Mouse (Mus musculus): ENCODE results near the gene Dnah6.

The Dnah6 gene

DNA sequence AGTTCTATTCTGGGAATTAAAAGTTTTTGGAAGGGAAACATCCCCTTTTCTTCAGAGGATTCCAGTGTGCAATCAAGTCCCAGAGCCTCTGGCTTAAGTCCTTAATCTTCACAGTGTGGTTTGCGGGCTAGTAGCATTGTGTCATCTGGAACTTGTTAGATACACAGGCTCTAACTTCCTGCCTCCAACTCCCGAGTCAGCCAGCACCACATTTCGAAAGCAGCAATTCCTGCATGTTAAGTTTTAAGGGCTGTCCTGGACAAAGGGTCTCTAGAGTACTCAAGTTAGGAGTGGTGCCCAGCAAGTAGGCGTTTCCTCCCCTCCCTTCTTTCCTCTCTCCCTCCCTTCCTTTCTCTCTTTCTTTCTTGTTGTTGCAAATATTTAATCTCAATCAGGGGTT lies 7.0 kb upstream of the Dnah6 start:
- DNase-seq (ENCODE audit: low spot score), result peak; percentile 16

DNA sequence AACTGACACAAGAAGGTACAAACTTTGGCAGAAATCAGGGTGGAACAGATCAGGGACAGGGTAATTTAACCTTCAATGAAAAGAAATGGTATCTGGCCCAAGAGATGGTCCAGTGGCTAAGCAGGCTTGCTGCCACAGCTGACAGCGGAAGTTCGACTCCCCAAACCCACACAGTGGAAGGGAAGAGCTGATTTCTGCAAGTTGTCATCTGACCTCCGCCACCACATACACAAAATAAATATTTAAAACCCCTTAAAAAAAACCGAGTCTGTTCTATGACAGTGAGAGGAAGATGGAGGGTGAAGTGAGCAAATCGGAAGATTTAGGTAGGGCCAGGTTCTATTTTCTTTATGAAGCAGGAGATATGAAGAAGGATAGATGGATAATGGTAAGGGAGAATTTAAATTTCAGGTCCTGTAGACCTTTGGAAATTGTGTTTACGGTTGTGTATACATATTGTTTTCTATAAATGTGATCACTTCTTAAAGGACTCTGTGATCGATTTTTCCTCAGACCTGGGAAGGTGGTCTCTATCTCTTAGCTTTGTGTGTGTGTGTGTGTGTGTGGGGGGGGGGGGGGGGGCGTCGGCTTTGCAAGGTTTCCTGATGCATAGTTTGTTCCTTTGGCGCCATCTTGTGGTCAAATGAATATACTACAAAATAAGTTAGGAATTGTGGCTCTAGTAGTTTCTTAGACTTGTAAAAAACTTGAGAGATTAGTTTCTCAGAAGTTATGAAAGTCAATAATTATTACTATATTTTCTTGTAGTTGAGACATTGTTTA lies 6.1 kb upstream of the Dnah6 start:
- DNase-seq (ENCODE audit: low spot score), result peak; percentile 70

DNA sequence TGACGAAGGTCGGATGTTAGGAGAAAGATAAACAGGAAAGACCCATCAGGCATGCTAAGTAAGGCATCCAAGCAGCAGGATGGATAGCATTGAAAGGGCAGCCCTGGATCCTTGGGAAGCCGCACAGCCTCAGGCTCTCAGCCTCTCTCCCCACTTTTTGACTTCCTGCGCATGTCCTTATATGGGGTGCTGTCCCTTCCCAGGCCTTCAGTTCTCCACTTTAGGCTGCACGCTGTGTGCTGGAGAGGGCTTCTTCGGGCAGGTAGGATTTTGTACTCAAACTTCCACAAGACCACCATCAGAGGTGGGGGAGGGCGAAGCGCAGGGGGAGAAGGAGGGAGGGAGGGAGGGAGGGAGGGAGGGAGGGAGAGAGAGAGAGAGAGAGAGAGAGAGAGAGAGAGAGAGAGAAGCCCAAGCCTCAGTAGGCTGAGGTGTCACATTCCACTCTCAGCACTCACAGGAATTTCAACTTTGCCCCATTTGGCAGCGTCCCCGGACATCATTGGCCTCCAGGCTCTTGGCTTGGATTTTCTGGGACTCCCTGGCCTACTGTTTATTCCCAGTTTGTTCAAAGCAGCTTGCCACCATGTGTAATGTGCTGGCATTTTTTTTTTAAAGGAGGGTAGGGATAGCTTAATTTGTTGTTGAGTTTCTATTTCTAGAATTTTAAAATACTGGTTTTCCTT lies 1.5 kb upstream of the Dnah6 start:
- DNase-seq (ENCODE audit: low spot score), result peak; percentile 91

DNA sequence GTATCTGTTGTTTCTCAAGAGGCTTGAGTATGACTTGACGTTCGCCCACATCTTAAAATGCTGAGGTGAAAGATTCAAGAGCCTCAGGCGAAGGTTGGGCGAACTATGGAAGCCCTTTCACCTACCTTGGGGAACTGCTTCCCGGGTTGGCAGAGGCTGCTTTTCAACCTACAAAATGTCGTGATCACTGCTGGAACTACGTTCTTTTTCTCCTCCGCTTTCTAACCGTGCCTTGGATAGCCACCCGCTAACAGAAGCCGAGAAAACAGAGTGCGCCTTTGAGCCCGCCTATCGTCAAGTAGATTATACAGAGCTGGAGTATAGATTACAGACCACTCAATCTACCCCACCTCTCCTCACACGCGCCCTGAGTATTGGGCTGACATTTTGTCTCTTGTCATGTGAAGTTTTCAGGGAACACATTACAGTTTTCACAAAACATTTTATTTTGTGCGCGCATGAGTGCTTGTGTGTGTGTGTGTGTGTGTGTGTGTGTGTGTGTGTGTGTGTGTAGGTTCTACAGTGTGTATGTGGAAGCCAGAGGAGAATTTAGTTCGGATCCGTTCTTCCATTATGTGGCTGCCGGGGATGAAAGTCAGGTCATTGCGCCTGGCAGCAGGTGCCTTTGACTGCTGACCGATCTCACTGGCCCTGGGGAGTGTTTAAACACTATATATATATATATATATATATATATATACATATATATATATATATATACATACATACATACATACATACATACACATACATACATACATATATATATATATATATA lies 696 bp upstream of the Dnah6 start:
- no peak for DNase-seq (ENCODE audit: low spot score)

DNA sequence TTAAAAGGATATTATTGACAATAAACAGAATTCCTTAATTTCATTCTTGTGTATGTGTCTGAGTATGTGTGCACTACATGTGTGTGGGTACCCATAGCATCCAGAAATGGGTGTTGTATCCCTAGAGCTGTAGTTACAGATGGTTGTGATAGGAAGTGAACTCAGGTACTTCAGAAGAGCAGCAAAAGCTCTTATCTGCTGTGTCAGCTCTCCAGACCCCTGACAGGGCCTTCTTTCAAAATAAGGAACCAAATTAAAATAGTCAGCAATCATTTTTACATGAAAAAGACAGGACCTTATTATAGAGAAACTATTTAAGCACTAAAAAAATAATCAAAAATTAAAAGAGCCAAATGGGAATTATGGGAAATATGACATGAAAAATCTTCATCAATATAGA lies 9.8 kb downstream of the Dnah6 start:
- DNase-seq (ENCODE audit: low spot score), result no peak

DNA sequence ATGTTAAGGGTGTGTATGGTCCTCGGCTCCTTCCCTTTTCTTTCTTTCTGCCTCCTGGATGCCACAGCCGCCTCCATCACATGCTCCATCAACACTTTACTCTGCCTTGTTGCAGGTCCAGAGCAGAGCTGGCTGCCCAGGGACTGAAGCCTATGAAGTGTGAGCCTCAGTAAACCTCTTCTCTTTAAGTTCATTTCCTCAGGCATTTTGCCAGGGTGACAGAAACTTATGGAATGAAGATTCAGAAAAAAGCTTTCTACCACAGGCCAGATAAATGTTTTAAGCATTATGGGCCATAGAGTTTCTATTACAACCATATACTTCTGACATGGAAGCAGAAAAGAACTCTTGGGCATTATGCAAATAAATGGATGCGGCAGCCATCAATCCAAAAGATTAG lies 10.4 kb downstream of the Dnah6 start:
- DNase-seq (ENCODE audit: low spot score), result no peak

DNA sequence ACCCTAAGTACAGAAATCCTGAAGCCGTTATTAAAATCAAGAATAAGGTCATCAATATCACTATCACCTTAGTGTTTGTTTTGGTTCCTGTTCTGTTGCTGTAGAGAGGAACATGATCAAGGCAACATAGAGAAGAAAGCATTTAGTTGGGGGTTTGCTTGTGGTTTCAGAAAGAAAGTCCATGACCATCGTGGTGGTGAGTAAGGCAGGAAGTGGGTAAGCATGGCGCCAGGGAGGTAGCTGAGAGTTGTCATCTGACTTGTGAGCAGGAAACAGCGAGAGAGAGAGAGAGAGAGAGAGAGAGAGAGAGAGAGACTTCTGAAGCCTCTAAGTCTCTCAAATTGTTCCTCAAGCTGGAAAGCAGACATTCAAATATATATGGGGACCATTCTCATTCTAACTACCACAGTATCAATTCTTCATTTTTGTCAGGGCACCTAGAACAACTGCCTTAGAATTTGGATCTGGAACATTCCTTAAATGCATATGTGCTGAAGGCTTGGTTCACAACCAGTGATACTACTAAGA lies 10.9 kb downstream of the Dnah6 start:
- peak; percentile 31 for DNase-seq (ENCODE audit: low spot score)

DNA sequence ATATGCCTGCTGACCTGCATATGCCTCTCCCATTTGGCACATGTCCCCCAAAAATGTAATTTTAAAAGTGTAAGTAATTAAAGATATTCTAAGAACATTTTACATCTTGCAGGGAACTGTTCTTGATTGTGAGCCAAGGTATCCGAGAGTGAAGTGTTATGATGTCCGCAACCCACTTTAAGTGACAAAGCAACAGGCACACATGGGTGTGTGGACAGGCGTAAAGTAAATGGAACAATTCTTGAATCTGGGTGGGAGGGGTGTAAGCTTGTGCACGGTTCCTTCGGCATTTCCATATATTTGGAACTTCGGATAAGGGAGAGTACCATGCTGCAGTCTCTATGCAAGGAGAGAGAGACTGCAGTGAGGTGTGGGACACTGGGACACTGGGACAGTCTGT lies 11.9 kb downstream of the Dnah6 start:
- no peak for DNase-seq (ENCODE audit: low spot score)

DNA sequence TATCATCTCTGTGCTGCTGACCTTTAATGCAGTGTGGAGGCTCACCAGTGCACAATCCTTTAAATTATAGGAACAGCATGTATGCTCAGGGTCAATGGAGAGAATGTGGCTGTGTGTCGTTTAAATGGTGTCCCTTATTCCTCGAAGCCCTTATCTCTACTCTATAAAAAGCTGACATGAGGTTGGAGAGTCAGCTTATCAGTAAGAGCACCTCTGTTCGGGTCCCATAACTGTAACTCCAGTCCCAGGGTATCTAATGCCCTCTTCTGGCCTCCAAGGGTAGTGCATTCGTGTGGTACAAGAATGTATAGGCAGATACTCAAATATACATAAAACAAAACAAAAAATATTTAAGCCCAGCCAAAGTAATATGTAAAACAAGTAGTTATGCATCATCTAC lies 16.5 kb downstream of the Dnah6 start:
- no peak for DNase-seq (ENCODE audit: low spot score)

DNA sequence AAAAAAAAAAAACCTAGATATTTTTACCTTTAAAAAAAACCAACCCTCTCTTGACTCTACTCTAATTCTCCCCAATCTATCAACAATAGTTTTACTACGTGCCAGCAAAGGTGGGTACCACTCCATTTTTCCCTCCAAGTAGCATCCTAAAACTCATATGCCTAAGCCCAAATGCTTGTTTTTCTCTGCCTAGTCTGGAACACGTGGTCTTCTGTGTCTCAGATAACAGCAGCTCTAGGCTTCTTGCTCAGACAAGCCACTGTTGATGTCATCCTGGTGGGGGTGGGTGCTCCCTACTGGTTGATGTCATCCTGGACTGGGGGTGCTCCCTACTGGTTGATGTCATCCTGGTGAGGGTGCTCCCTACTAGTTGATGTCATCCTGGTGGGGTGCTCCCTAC lies 17.7 kb downstream of the Dnah6 start:
- no peak for DNase-seq (ENCODE audit: low spot score)

DNA sequence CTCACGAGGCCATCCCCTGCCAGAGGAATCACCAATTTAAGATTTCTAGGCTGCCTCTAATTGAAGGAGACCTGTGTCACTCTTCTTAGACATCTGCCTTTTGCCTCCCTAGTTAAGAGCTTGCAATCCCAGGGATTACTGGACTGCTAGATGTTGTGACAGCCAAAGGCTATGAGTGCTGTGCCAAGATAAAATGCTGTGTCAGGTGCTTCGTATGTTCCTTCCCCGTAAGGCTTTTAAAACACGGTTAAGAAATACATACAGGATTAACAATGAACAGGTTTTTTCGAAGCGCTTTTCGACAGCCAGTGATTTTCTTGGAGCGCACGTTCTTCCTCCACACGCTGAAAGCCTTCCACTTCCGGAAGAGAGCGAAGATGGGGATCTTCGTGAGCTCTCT lies 26.2 kb downstream of the Dnah6 start:
- no peak for DNase-seq (ENCODE audit: low spot score)

DNA sequence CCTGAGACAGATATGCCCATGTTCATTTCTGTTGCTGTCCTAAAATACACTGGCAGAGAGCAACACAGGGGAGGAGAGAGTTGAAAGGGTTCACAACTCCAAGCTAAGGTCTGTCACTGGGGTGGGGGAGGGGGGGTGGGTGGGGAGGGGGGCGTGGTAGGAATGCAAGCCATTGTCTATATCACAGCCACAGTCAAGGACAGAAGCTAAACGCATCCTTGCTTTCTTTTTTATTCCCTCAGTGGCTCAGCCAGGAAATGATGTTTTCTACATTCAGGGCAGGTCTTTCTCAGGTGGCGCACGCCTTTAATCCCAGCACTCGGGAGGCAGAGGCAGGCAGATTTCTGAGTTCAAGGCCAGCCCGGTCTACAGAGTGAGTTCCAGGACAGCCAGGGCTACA lies 30.7 kb downstream of the Dnah6 start:
- DNase-seq (ENCODE audit: low spot score), result no peak

DNA sequence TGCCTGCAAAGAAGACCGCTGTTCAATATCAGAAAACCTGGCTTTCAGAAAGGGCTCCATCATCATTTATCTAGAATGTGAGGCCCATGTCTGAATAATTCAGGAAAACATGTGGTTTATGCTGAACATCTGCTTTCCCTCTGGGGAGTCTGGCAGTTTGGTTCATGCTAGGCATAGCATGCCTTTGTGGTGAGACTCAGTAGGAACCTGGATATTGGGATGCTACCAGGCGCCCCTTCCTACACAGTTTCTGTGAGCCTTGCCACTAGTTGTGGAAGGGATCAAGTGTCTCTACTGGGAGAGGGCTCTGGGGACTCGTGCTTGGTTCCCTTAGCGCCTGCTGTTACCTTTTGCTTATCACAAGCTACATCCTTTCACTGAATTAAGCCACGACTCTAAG lies 37.2 kb downstream of the Dnah6 start:
- no peak for DNase-seq (ENCODE audit: low spot score)

DNA sequence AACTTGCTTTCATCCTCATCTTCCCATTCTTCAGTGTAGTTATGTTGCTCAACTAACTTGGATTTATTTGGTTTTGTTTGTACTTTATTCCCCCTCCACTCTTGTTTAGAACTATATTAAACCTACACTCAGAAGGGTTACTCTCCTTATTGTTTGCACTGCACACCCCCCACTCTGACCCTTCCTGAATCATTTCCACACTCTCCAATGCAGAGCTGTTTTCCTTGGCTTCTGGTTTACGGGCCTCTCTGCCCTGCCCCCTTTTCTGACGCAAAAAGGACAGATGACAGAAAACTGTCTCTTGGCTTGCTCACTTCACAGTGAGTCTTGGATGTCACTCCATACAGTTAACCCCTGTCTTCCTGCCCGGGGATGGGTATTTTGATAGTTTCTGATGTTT lies 38.5 kb downstream of the Dnah6 start:
- DNase-seq (ENCODE audit: low spot score), result no peak

DNA sequence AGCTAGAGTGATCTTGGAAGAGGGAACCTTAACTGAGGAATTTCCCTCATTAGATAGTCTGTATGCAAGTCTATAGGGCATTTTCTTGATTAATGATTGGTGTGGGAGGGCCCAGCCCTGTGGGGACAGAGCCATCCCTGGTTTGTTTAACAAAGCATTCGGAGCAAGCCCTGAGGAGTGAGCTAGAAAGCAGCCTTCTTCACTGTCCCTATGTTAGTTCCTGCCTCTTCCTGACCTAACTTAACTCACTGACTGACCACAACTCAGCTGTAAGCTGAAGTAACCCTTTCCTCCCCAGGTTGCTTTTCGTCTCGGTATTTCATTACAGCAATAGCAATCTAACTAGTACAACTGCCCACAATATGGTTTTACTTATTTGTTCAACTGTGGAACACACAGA lies 39.0 kb downstream of the Dnah6 start:
- no peak for DNase-seq (ENCODE audit: low spot score)

DNA sequence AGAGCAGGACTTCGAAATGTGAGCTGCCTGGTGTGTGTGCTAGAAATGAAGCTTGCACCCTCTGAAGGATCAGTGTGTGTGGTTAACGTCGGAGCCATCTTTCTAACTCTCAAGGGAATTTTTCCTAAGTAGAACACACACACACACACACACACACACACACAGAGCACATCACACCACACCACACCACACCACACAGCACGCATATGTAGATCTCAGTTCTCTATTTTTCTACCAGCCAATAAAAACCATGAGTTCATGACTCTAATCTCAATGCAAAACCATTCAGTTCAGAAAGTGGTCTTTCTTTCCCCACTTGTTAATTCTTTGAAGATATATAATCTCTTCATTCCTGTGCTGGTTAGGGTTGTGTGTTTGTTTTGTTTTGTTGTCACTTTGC lies 39.4 kb downstream of the Dnah6 start:
- no peak for DNase-seq (ENCODE audit: low spot score)

DNA sequence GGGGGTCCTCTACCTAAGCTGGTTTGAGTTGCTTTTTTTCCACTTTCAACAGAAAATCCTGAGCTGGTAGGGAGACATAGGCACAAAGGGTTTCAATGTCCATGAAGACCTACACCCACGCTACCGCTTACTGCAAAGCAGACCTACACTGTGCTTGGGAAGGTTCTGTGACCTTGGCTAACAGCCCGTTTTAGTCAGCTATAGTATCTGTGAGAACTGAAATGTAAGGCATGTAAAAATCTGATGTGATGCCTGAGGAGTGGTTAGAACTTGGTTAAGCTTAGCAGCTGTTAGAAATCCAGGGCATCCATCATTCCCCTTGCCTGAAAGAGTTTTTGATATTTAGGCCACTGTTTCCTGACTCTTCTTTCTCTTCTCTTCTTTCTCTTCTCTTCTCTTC lies 46.3 kb downstream of the Dnah6 start:
- DNase-seq (ENCODE audit: low spot score), result no peak

DNA sequence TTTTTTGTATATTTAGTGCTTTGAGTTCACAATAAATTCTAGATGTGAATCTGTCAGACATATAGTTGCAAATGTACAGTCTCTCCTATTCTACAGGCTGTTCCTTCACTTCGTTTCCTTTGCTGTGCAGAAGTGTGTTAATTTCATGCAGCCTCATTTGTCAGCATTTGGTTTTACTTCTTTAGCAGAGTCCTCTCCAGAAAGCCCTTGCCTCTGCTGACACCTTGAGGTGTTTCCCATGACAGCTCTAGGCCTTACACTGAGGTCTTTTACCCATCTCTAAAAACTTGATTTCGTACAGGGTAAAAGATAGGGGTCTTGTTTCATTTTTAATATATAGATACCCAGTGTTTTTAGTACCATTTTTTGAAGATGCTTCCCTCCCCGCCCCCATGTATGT lies 54.2 kb downstream of the Dnah6 start:
- DNase-seq (ENCODE audit: low spot score), result no peak

DNA sequence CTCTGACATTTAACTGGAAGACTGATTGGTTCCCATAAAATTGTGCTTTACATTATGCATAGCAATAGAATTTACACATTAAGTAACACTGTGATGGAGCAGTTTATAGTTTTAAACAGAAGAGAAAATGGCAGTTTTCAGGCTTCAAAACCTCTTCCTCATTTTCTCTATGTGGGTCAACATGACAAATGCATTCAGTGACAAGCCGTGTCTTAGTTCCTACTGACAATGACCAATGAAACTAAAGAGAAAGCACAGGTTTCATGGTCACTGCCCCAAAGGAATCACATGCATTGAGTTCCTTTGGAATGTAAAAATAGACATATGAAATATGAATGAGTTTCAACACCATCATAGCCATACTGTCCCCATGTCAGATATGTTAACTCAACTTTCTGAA lies 58.5 kb downstream of the Dnah6 start:
- DNase-seq (ENCODE audit: low spot score), result no peak

DNA sequence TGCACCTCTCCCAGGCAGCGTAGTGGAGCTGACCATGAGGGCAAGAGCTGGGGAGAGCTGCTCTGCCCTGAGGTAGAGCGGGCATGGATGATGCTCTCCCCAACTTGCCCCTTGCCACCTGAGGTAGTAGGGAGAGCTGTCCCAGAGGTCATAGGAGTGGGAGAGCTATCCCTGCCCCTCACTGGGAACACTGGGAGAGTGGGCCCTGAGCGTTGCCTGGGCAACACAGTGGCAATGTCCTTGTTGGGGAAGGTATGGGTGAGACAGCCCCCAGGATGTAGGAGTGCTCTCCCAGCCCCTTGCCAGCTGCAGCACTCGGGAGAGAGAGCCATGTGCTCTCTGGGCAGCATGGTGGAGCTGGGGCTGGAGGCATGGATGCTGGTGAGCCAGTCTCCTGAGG lies 60.1 kb downstream of the Dnah6 start:
- DNase-seq (ENCODE audit: low spot score), result no peak

DNA sequence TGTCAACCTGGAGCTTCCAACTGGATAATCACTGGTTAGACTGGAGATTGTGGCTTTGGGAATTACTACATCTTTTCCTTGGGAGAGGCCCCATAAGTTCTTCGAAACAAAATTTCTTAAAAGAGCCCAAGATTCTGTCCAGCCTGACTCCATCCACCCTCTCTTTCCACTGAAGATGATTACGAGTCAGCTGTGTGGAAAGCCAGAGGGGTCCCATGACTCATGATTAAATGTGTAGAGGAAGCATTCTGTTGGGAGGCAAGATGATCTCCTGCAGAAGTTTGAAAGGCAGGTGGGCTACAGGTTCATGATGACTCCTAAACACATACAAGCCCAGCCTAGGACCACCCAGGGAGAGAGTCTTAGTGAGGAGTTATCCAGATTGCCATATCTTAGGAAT lies 66.0 kb downstream of the Dnah6 start:
- no peak for DNase-seq (ENCODE audit: low spot score)

DNA sequence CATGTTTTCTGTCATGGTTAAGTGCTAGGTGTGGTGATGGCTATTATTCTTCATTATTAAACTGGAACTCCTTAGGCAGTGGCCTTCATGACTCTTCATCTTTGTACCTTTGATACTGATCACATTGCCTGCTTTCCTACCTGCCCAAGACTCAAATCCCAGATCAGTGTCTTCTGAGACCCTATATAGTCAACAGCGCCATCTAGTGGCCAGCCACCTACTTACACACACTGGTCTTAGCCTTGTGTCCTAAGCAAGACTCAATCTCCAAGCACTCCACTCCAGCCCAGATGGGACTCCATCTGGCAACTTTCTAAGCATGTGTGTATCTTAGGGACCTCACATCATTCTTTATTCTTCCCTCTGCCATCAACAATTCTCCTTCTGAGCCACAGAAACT lies 67.8 kb downstream of the Dnah6 start:
- peak; percentile 75 for DNase-seq (ENCODE audit: low spot score)

DNA sequence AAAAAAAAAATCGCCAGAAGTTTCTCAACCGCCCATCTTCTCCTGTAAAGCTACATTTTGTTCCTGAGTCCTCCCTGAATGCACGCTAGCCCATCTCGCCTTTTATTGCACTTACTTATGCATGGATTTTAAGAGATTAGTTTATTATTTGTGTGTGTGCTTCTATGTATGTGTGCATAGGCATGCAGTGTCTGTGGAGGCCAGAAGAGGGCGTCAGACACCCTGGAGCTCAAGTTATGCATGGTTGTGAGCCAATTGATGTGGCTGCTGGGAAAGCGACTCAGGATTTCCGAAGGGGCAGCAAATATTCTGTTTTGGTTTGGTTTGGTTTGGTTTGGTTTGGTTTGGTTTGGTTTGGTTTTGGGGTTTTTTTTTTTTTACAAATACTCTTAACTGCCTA lies 78.0 kb downstream of the Dnah6 start:
- DNase-seq (ENCODE audit: low spot score), result no peak
